Mouse (Mus musculus) hindlimb bud, embryonic 11.5 days (tissue): ENCODE results near the gene Hamp.

ENCODE experiments used
- DNase-seq: peaks from one replicate; pipeline ENCODE4 v3.0.0-alpha.2; 2012; ENCODE audit warnings: low read depth, low spot score; ENCODE audit errors: extremely low spot score

Gene Hamp

GRCm38 (mm10) chr7:30943909-30944635, at the start of gene Hamp:
Gene Hamp, minus strand, starts transcription at chr7:30944032.
- no peak for DNase-seq

- no peak for DNase-seq
These were observed 48.3 kb upstream of the Hamp start for GRCm38 (mm10) chr7:30992148-30992547.

GRCm38 (mm10) chr7:30988519-30989162, 44.8 kb upstream of the Hamp start:
- DNase-seq = no peak

GRCm38 (mm10) chr7:30985357-30985756, 41.5 kb upstream of the Hamp start:
- no peak for DNase-seq

- no peak for DNase-seq
These were observed 37.9 kb upstream of the Hamp start for GRCm38 (mm10) chr7:30981703-30982102.

GRCm38 (mm10) chr7:30973501-30974289, 29.9 kb upstream of the Hamp start, which contains the start of gene Fam187b:
Gene Fam187b, plus strand, starts transcription at chr7:30973790.
- peak; percentile 82 for DNase-seq

- DNase-seq = no peak
These were observed 29.3 kb upstream of the Hamp start, which contains the start of gene Lsr for GRCm38 (mm10) chr7:30973251-30973500. Gene Lsr, minus strand, starts transcription at chr7:30973464.

- no peak for DNase-seq
These were observed 28.8 kb upstream of the Hamp start for GRCm38 (mm10) chr7:30972426-30973250.

GRCm38 (mm10) chr7:30971901-30972300, 28.1 kb upstream of the Hamp start:
- DNase-seq = no peak

- no peak for DNase-seq
These were observed 25.3 kb upstream of the Hamp start for GRCm38 (mm10) chr7:30969174-30969573.

GRCm38 (mm10) chr7:30968611-30969010, 24.8 kb upstream of the Hamp start:
- DNase-seq = no peak

- DNase-seq = no peak
These were observed 22.8 kb upstream of the Hamp start for GRCm38 (mm10) chr7:30966657-30967056.

- DNase-seq = no peak
These were observed 21.8 kb upstream of the Hamp start for GRCm38 (mm10) chr7:30965677-30966076.

GRCm38 (mm10) chr7:30964366-30964765, 20.5 kb upstream of the Hamp start:
- DNase-seq = no peak

GRCm38 (mm10) chr7:30962862-30963261, 19.0 kb upstream of the Hamp start:
- no peak for DNase-seq

GRCm38 (mm10) chr7:30959786-30960349, 16.0 kb upstream of the Hamp start:
- no peak for DNase-seq

- no peak for DNase-seq
These were observed 15.1 kb upstream of the Hamp start for GRCm38 (mm10) chr7:30958866-30959487.

GRCm38 (mm10) chr7:30958109-30958865, 14.5 kb upstream of the Hamp start:
- no peak for DNase-seq

GRCm38 (mm10) chr7:30957367-30957783, 13.5 kb upstream of the Hamp start:
- DNase-seq = no peak
